Mouse (Mus musculus): ENCODE data around the gene Dpf3.

Dpf3 gene

DNA sequence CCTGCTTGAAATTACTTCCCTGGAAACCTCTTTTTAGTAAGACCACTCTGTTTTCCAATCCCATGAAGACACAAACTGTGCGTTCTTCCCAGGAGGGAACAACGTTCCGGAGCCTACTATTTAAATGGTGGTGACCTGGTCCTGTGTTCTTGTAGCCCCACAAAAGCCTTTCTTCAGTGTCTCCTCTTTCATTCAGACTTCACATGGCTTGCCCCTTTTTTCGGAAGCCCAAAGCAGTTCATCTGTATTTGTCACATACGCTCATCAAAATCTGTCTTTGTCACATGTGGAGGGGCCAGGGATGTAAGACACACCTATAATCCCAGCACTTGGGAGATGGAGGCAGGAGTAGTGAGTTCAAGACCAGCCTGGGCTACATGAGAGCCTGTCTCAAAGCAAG lies 73.8 kb downstream of the Dpf3 start:
- no peak for DNase-seq (ENCODE audit: low spot score in 2 of 2)

DNA sequence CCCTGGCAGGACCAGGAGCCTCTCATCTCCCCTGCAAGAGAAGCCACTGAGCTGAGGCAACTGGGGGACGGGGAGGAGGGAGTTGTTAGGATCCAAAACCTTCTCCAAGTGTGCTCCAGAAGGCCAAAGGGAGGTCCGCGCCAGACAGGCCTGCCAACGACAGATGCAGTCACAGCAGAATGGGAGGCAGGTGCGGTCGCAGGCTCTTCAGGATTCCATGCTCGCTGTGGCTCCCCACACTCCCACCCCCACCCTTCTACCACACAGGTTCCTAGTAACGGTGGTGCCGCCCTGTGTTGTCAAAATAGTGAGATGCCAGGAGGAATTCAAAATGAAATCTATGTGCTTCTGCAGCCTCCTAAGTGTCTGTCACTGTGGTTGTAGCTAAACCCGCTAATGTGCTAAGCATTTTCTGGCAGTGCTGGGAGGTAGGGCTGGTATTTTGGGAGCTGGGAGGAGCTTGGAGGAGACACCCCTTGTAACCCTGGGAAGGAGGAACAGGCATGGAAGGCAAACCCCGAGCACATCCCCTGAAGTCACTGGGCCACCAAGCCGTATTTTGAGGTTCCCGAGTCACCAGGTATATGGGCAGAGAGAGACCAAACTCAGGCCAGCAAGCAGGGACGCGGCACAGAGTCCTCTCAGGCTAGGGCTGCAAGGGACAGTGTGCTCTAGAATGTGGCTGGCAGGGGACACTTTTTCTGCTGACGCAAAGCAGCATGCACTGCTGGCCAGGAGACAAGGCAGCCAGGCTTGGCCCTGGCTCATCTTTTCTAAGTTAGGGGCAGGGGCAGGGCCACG lies 75.6 kb downstream of the Dpf3 start:
- peak; percentile 16 to 17 for DNase-seq (ENCODE audit: low spot score in 2 of 2)

GRCm38 (mm10) chr12:83411032-83411431 lies 76.5 kb downstream of the Dpf3 start:
- no peak for DNase-seq (ENCODE audit: low spot score in 2 of 2)

- DNase-seq (ENCODE audit: low spot score in 2 of 2): no peak
These were observed 82.0 kb downstream of the Dpf3 start for GRCm38 (mm10) chr12:83405374-83406125.

- no peak for DNase-seq (ENCODE audit: low spot score in 2 of 2)
These were observed 85.2 kb downstream of the Dpf3 start for GRCm38 (mm10) chr12:83402270-83402669.

DNA sequence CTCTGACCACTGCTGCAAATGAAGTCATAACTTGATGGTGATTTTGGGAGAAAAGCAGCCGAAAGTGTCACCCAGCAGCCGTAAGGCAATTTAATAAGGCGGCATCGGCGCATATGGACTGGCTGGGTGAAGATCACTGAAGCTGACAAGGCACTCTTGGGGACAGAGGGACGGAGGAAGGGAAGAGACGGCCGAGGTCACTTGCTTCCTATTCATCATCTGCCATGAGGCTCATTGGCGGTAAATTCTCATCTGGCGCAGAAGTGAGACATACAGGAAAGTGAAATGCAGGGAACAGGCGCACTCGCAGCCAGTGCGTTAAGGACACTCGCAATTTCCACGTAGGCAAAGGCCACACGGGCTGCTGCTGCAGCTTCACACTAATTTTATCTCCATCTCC lies 95.5 kb downstream of the Dpf3 start:
- no peak for DNase-seq (ENCODE audit: low spot score in 2 of 2)

GRCm38 (mm10) chr12:83387554-83387953 lies 100.0 kb downstream of the Dpf3 start:
- DNase-seq (ENCODE audit: low spot score in 2 of 2): no peak

- DNase-seq (ENCODE audit: low spot score in 2 of 2): no peak
These were observed 106.4 kb downstream of the Dpf3 start for GRCm38 (mm10) chr12:83381072-83381471.

- DNase-seq (ENCODE audit: low spot score in 2 of 2): no peak
These were observed 107.5 kb downstream of the Dpf3 start for GRCm38 (mm10) chr12:83380016-83380415.

- DNase-seq (ENCODE audit: low spot score in 2 of 2): no peak
These were observed 112.3 kb downstream of the Dpf3 start for GRCm38 (mm10) chr12:83375015-83375831.

GRCm38 (mm10) chr12:83373081-83373480 lies 114.4 kb downstream of the Dpf3 start:
- DNase-seq (ENCODE audit: low spot score in 2 of 2): no peak

DNA sequence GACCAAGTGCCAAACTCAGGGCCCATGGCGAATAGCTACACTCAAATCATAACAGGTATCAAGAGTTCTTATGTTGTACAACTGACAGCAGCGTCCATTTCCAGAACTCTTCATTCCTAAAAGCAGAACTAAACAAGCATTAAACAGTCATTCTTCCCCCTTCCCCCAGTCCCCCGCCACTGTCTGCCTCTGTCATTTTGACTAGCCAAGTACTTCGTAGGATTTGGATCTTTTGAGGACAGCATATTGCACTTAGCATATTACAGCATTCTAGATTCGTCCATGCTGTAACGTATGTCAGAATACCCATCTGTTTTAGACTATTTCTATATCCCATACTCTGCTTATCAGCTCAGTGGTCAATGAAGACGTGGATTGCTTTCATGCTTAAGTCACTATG lies 115.2 kb downstream of the Dpf3 start:
- DNase-seq (ENCODE audit: low spot score in 2 of 2): no peak

GRCm38 (mm10) chr12:83370221-83370620 lies 117.3 kb downstream of the Dpf3 start:
- no peak for DNase-seq (ENCODE audit: low spot score in 2 of 2)

DNA sequence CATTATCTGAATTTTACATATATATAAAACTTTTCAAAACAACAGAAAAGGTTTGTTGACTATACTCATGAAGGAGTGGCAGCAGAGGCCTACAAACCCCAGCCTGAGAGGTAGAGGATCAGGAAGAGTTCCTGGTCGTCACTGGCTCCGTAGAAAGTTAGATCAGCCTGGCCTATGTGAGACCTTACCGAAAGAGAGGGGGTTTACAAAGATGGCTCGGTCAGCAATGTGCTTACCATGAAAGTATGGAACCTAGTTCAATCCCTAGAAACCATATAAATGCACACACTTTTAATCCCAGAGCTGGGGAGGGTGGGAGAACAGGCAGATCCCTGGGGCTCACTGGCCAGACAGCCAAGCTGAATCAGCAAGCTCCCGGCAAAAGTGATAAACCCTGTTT lies 118.1 kb downstream of the Dpf3 start:
- no peak for DNase-seq (ENCODE audit: low spot score in 2 of 2)

DNA sequence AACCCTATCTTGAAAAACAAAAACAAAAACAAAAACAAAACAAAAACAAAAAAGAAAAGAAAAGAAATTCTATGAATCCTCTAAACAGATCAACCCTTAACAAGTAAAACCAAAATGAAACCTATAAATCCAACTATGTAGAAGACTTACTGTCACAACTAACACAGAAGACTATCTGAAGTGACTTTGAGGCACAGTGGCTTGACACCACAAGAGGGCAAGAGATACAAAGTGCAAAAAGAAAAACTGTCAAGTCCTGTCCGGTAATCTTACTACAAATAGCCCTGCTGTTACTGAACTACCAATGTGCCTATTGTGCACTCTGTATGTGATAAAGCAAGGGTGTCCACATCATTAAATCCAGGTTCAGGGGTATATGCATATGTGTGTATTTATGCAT lies 120.0 kb downstream of the Dpf3 start:
- DNase-seq (ENCODE audit: low spot score in 2 of 2): no peak

DNA sequence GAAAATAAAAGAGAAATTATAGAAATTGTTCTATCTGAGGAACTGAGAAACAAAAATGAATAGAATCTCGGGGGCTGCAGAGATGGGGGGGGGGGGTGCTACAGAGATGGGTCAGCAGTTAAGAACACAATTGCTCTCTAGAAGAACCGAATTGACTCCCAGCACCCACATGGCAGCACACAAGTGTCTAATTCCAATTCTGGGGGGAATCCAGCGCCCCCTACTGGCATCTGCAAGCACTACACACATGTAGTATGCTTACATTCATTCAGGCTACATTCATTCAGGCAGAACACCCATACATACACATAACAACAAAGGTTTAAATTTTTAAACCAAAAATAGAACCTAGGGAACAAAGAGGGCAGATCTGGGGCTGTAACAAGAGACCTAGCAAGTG lies 122.7 kb downstream of the Dpf3 start:
- DNase-seq (ENCODE audit: low spot score in 2 of 2): no peak

DNA sequence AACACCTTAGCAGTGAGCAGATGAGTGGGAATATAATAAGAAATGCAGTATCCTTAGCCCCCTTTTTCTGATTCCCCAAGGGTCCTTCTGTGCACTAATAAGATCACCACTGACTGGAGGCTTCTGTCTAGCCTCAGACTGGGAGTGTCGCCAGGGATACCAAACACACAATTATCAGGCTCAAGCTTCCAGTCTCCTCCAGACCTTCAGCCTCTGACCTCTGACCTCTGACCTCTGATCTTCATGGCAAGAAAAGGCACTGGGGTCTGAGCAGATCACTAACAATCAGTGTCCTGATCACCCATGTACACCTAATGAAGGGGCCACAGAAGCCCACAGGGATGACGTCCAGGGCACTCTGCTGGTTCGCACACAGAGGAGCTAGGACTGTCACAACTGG lies 125.7 kb downstream of the Dpf3 start:
- DNase-seq (ENCODE audit: low spot score in 2 of 2): no peak

GRCm38 (mm10) chr12:83352640-83353039 lies 134.9 kb downstream of the Dpf3 start:
- no peak for DNase-seq (ENCODE audit: low spot score in 2 of 2)

GRCm38 (mm10) chr12:83349736-83350135 lies 137.8 kb downstream of the Dpf3 start:
- DNase-seq (ENCODE audit: low spot score in 2 of 2): no peak

- no peak for DNase-seq (ENCODE audit: low spot score in 2 of 2)
These were observed 139.3 kb downstream of the Dpf3 start for GRCm38 (mm10) chr12:83348246-83348645.

- no peak for DNase-seq (ENCODE audit: low spot score in 2 of 2)
These were observed 144.7 kb downstream of the Dpf3 start for GRCm38 (mm10) chr12:83342875-83343185.

DNA sequence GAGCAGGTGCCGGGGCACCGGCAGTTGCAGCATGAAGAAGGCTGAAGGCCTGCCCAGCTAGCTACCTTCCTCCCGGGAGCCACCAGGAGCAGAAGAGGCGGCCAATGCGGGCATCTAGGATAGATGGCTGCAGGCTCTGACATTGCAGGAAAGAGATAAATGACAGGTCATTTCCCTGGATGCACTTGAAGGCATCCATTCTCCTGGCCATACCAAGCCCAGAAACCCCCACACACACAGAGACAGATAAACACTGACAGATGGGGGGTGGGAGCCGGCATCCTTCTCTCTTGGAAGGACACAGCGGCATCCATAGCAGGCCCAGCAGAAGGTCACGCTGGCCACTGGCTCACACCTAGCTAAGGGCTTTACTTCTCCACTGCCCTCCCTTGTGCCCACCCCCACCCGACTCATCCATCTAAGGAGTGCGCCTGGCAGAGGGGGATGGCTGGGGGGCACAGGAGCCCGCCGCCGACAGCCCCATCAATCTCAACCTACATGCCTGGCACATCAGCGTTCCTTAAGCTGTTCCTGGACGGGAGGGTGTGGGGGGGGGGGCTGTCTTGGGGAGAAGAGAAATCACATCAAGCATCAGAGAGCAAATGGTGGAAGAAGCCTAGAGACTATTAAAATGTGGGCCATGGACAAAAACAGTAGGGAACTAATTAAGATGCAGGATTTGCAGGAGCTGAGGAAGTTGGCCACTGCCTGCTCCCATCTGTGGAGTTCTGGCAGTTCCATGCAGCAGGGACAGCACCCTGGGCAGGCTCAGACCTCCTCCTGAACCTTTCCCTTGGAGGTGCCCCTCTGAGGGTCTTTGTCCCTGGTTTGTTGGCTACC lies 145.3 kb downstream of the Dpf3 start:
- no peak for DNase-seq (ENCODE audit: low spot score in 2 of 2)

All from frontal cortex, postnatal 25 days (tissue).